Mouse (Mus musculus) stomach, postnatal 0 days (tissue): ENCODE results near the gene Amhr2. TPM values are rescaled to one million over a fixed set of nuclear protein-coding genes. Genes with fewer than 3 reads are reported as not detected.

Experiments used
- ATAC-seq: fragments of 200-750 bp; cut with Nextera tagmentation; 2 replicates; pipeline ENCODE4 v1.8.0; 2017; ENCODE audit not compliant: low FRiP score, low TSS enrichment
- DNase-seq: peaks from one replicate; pipeline ENCODE4 v3.0.0-alpha.2; 2016; ENCODE audit warnings: low spot score
- H3K27ac ChIP-seq: fragments of 300-500 bp; sonication (generic); replicated peaks from 2 replicates; pipeline ENCODE4 v1.5.1; 2014; ENCODE audit warnings: mild to moderate bottlenecking, control low read depth
- H3K27me3 ChIP-seq: fragments of 300-500 bp; sonication (generic); 2 replicates; pipeline ENCODE4 v1.6.1; 2014; ENCODE audit warnings: low read length; ENCODE audit not compliant: control insufficient read depth, insufficient read depth
- H3K36me3 ChIP-seq: fragments of 300-500 bp; sonication (generic); 2 replicates; pipeline ENCODE4 v1.6.1; 2014; ENCODE audit warnings: low read length, mixed read lengths; ENCODE audit not compliant: control insufficient read depth, insufficient read depth
- H3K4me1 ChIP-seq: fragments of 300-500 bp; sonication (generic); replicated peaks from 2 replicates; pipeline ENCODE4 v1.6.1; 2014; ENCODE audit warnings: antibody characterized with exemption; ENCODE audit not compliant: control insufficient read depth, insufficient read depth
- H3K4me2 ChIP-seq: fragments of 300-500 bp; sonication (generic); replicated peaks from 2 replicates; pipeline ENCODE4 v1.6.1; 2014; ENCODE audit warnings: low read depth, mild to moderate bottlenecking, control low read depth, moderate library complexity
- H3K4me3 ChIP-seq: fragments of 300-500 bp; sonication (generic); 2 replicates; pipeline ENCODE4 v1.5.1; 2014; ENCODE audit warnings: low read depth, low read length, control low read depth
- H3K9ac ChIP-seq: fragments of 300-500 bp; sonication (generic); 2 replicates; pipeline ENCODE4 v1.6.1; 2014; ENCODE audit warnings: mild to moderate bottlenecking, low read length, control low read depth, mixed read lengths
- H3K9me3 ChIP-seq: fragments of 300-500 bp; sonication (generic); 2 replicates; pipeline ENCODE4 v1.6.1; 2016; ENCODE audit warnings: low read length; ENCODE audit not compliant: control insufficient read depth
- CTCF ChIP-seq: IDR thresholded peaks from 2 replicates; pipeline ENCODE4 v1.5.1; 2016; ENCODE audit warnings: antibody characterized with exemption, low read depth, mild to moderate bottlenecking, moderate library complexity
- EP300 ChIP-seq: optimal IDR thresholded peaks from 2 replicates; pipeline ENCODE3; 2016; ENCODE audit warnings: antibody characterized with exemption
- WGBS: fragments of 180-500 bp; shearing (Covaris S2); extraction: QIAGEN DNeasy Blood & Tissue Kit; methylation state at CpG from one replicate; pipeline ENCODE4 v1.1.7; 2014; 5-methylcytosine and 5-hydroxymethylcytosine counted together
- polyA plus RNA-seq: library from polyadenylated mRNA; unstranded; fragments of >200 nt; fragmentation: Nextera tagmentation; extraction: Ambion mirVana; gene quantifications from 2 replicates; pipeline ENCODE4 v1.2.1, GENCODE M21; 2015

The Amhr2 gene
- polyA plus RNA-seq, 1 experiment from 2014 or later = 0.42 TPM

GRCm38 (mm10) chr15:102470605-102471294 is 25.6 kb downstream of the Amhr2 start:
- WGBS = 0% methylated on average over 32 of the region's 67 CpGs
- Histone ChIP-seq H3K4me2 (peak overlapping the region; percentile 63), H3K27ac (peak overlapping the region; percentile 97), H3K4me1 (no peaks in the 10 kb centered on the region), H3K9ac (peak overlapping the region; percentile 95), H3K36me3 (no peaks in the 10 kb centered on the region; the same call in 1 of the 2 replicates), H3K4me3 (peak overlapping the region; percentile 82), H3K9me3 (no peaks in the 10 kb centered on the region), H3K27me3 (no peaks in the 10 kb centered on the region)
- ATAC-seq (peak; percentile 71), DNase-seq (peak; percentile 91)
- TF ChIP-seq EP300 (no peak), CTCF (0 out of 2 replicates have a peak, but pooled peaks have one; percentile 31)

DNA sequence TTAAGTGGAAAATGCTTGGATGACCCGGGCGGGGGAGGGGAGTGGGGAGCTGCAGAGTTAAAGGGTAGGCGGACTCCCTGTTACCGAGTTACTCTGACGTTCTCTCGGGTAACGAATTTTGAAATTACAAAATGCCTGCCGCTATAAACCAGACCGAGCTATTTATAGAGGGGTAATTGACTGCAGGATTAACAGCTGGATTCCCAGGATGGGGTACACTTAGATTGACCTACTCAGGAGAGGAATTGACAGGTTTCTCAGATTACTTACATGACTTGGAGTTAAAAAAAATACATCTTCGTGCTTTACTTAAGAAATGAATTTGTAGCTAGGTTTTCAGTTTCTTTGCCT is 26.1 kb downstream of the Amhr2 start:
- H3K27me3 ChIP-seq = no peaks in the 10 kb centered on the region
- TF ChIP-seq EP300 (no peak), CTCF (no peak)
- no peaks in the 10 kb centered on the region for H3K4me1 ChIP-seq
- WGBS = 1% methylated on average over 10 of the region's 10 CpGs
- no peak for ATAC-seq
- no peak for DNase-seq
- peak overlapping the region; percentile 82 for H3K4me3 ChIP-seq
- H3K9ac ChIP-seq = peak overlapping the region; percentile 95
- H3K27ac ChIP-seq = peak overlapping the region; percentile 97
- H3K9me3 ChIP-seq = no peaks in the 10 kb centered on the region
- H3K36me3 ChIP-seq = no peaks in the 10 kb centered on the region; the same call in 1 of the 2 replicates
- peak overlapping the region; percentile 63 for H3K4me2 ChIP-seq

DNA sequence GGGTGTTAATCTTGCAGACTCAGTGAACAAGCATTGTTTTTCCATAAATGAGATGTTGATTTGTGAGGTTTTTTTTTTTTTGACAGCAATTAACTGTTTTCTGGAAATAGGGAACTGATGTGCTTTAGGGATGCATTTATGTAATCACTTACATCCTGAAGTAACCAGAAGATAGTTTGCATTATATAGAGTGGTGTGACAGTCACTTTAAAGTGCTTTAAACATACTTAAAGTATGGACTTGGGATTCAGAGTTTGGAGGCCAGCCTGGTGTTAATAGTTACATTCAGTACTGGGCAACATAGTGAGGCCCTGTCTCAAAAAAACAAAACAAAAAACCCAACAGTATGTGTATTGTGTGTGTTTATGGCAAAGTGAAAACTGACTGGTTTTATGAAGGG is 26.6 kb downstream of the Amhr2 start:
- H3K27ac ChIP-seq = no peak overlapping the region
- TF ChIP-seq CTCF = no peak
- TF ChIP-seq EP300 = no peak
- H3K9ac ChIP-seq = no peak overlapping the region
- no peaks in the 10 kb centered on the region for H3K4me1 ChIP-seq
- DNase-seq (no peak), ATAC-seq (no peak)
- peak overlapping the region; percentile 63 for H3K4me2 ChIP-seq
- no peaks in the 10 kb centered on the region for H3K9me3 ChIP-seq
- H3K27me3 ChIP-seq = no peaks in the 10 kb centered on the region
- no peaks in the 10 kb centered on the region; the same call in 1 of the 2 replicates for H3K36me3 ChIP-seq
- peak overlapping the region; percentile 82 for H3K4me3 ChIP-seq

GRCm38 (mm10) chr15:102473246-102473645 is 28.1 kb downstream of the Amhr2 start:
- 57% methylated on average over 2 of the region's 2 CpGs for WGBS
- Histone ChIP-seq H3K4me3 (no peak overlapping the region), H3K9me3 (no peaks in the 10 kb centered on the region), H3K27me3 (no peaks in the 10 kb centered on the region), H3K27ac (no peak overlapping the region), H3K9ac (no peak overlapping the region), H3K4me1 (no peaks in the 10 kb centered on the region), H3K36me3 (no peaks in the 10 kb centered on the region; the same call in 1 of the 2 replicates), H3K4me2 (no peak overlapping the region)
- TF ChIP-seq EP300 (no peak), CTCF (no peak)
- ATAC-seq (no peak), DNase-seq (no peak)

GRCm38 (mm10) chr15:102474520-102474919 is 29.4 kb downstream of the Amhr2 start:
- Histone ChIP-seq H3K4me3 (no peak overlapping the region), H3K36me3 (no peaks in the 10 kb centered on the region; the same call in 1 of the 2 replicates), H3K9me3 (no peaks in the 10 kb centered on the region), H3K4me2 (no peak overlapping the region), H3K27ac (no peak overlapping the region), H3K9ac (no peak overlapping the region), H3K27me3 (no peaks in the 10 kb centered on the region), H3K4me1 (no peaks in the 10 kb centered on the region)
- 92% methylated on average over 2 of the region's 2 CpGs for WGBS
- ATAC-seq (no peak), DNase-seq (no peak)
- TF ChIP-seq EP300 = no peak
- TF ChIP-seq CTCF = no peak

DNA sequence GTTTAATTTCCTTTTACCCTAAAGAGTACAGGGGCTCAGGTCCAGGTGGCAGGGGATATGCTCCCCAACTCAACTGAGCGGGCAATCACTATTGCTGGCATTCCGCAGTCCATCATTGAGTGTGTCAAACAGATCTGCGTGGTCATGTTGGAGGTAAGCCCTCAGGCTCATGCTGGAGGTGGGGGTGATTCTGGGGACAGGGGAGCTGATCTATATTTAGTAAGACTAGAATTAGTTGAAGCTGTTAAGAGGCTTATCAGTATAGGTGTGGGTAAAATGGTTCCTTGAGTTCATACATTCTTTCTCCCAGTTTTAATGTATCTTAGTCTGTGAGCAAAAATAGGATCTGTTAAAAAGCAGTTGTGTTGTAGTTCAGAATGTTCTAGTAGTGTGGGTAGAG is 38.0 kb downstream of the Amhr2 start:
- H3K4me2 ChIP-seq = no peak overlapping the region
- no peaks in the 10 kb centered on the region for H3K27me3 ChIP-seq
- TF ChIP-seq CTCF (no peak), EP300 (no peak)
- WGBS = 75% methylated on average over 3 of the region's 3 CpGs
- no peak for DNase-seq
- H3K27ac ChIP-seq = no peak overlapping the region
- no peak overlapping the region for H3K9ac ChIP-seq
- H3K36me3 ChIP-seq = peaks cover 22% of the 10 kb centered on the region
- no peaks in the 10 kb centered on the region for H3K4me1 ChIP-seq
- ATAC-seq = no peak
- H3K4me3 ChIP-seq = no peak overlapping the region
- no peaks in the 10 kb centered on the region for H3K9me3 ChIP-seq
